Mouse (Mus musculus): ENCODE measurements around the gene Gm7579. TPM values are rescaled to one million over a fixed set of nuclear protein-coding genes. Genes with fewer than 3 reads are reported as not detected.

Gm7579 gene
- total RNA-seq, 2 experiments from 2014 or later, result not detected

Other genes starting within 250 kb of the Gm7579 start
- gene Mob2, start 150.8 kb upstream of the Gm7579 start, total RNA-seq (2015; ENCODE audit: low replicate concordance), result 67.1 and 69.6 TPM in 2 replicates
- 75.1 and 76.9 TPM in 2 replicates for gene Mob2, start 150.8 kb upstream of the Gm7579 start, total RNA-seq (2017; ENCODE audit: low replicate concordance)
- 13.3 and 22.2 TPM in 2 replicates for gene Dusp8, start 116.0 kb upstream of the Gm7579 start, total RNA-seq (2015; ENCODE audit: low replicate concordance)
- gene Dusp8, start 116.0 kb upstream of the Gm7579 start, total RNA-seq (2017; ENCODE audit: low replicate concordance), result 14.7 and 15.9 TPM in 2 replicates
- gene Gm45618, start 91.1 kb upstream of the Gm7579 start, total RNA-seq (2015; ENCODE audit: low replicate concordance), result not detected in 2 replicates
- gene Gm45618, start 91.1 kb upstream of the Gm7579 start, total RNA-seq (2017; ENCODE audit: low replicate concordance), result not detected in 2 replicates
- gene Gm39115, start 75.8 kb upstream of the Gm7579 start, total RNA-seq (2015; ENCODE audit: low replicate concordance), result not detected in 2 replicates
- not detected in 2 replicates for gene Gm39115, start 75.8 kb upstream of the Gm7579 start, total RNA-seq (2017; ENCODE audit: low replicate concordance)
- not detected in 2 replicates for gene Gm45337, start 67.3 kb upstream of the Gm7579 start, total RNA-seq (2015; ENCODE audit: low replicate concordance)
- not detected in 2 replicates for gene Gm45337, start 67.3 kb upstream of the Gm7579 start, total RNA-seq (2017; ENCODE audit: low replicate concordance)
- not detected in 2 replicates for gene Gm29735, start 54.7 kb upstream of the Gm7579 start, total RNA-seq (2015; ENCODE audit: low replicate concordance)
- not detected in 2 replicates for gene Gm29735, start 54.7 kb upstream of the Gm7579 start, total RNA-seq (2017; ENCODE audit: low replicate concordance)
- not detected in 2 replicates for gene Gm4553, start 46.1 kb upstream of the Gm7579 start, total RNA-seq (2015; ENCODE audit: low replicate concordance)
- gene Gm4553, start 46.1 kb upstream of the Gm7579 start, total RNA-seq (2017; ENCODE audit: low replicate concordance), result not detected in 2 replicates
- gene Krtap5-2, start 35.9 kb upstream of the Gm7579 start, total RNA-seq (2015; ENCODE audit: low replicate concordance), result not detected in 2 replicates
- not detected in 2 replicates for gene Krtap5-2, start 35.9 kb upstream of the Gm7579 start, total RNA-seq (2017; ENCODE audit: low replicate concordance)
- gene Gm10153, start 21.5 kb upstream of the Gm7579 start, total RNA-seq (2015; ENCODE audit: low replicate concordance), result not detected in 2 replicates
- gene Gm10153, start 21.5 kb upstream of the Gm7579 start, total RNA-seq (2017; ENCODE audit: low replicate concordance), result not detected in 2 replicates
- not detected in 2 replicates for gene Krtap5-3, start 10.5 kb upstream of the Gm7579 start, total RNA-seq (2015; ENCODE audit: low replicate concordance)
- gene Krtap5-3, start 10.5 kb upstream of the Gm7579 start, total RNA-seq (2017; ENCODE audit: low replicate concordance), result not detected in 2 replicates
- not detected in 2 replicates for gene Krtap5-5, start 18.1 kb downstream of the Gm7579 start, total RNA-seq (2015; ENCODE audit: low replicate concordance)
- not detected in 2 replicates for gene Krtap5-5, start 18.1 kb downstream of the Gm7579 start, total RNA-seq (2017; ENCODE audit: low replicate concordance)
- gene Gm40460, start 29.2 kb downstream of the Gm7579 start, total RNA-seq (2015; ENCODE audit: low replicate concordance), result not detected in 2 replicates
- gene Gm40460, start 29.2 kb downstream of the Gm7579 start, total RNA-seq (2017; ENCODE audit: low replicate concordance), result not detected in 2 replicates
- not detected in 2 replicates for gene Gm2431, start 46.5 kb downstream of the Gm7579 start, total RNA-seq (2015; ENCODE audit: low replicate concordance)
- gene Gm2431, start 46.5 kb downstream of the Gm7579 start, total RNA-seq (2017; ENCODE audit: low replicate concordance), result not detected in 2 replicates
- gene Gm4559, start 62.5 kb downstream of the Gm7579 start, total RNA-seq (2015; ENCODE audit: low replicate concordance), result not detected in 2 replicates
- gene Gm4559, start 62.5 kb downstream of the Gm7579 start, total RNA-seq (2017; ENCODE audit: low replicate concordance), result not detected in 2 replicates
- gene Krtap5-1, start 85.3 kb downstream of the Gm7579 start, total RNA-seq (2015; ENCODE audit: low replicate concordance), result not detected in 2 replicates
- gene Krtap5-1, start 85.3 kb downstream of the Gm7579 start, total RNA-seq (2017; ENCODE audit: low replicate concordance), result not detected in 2 replicates
- not detected in 2 replicates for gene Krtap5-4, start 91.7 kb downstream of the Gm7579 start, total RNA-seq (2015; ENCODE audit: low replicate concordance)
- not detected in 2 replicates for gene Krtap5-4, start 91.7 kb downstream of the Gm7579 start, total RNA-seq (2017; ENCODE audit: low replicate concordance)
- gene Ifitm10, start 161.9 kb downstream of the Gm7579 start, total RNA-seq (2015; ENCODE audit: low replicate concordance), result 1.0 and 1.2 TPM in 2 replicates
- gene Ifitm10, start 161.9 kb downstream of the Gm7579 start, total RNA-seq (2017; ENCODE audit: low replicate concordance), result 0.42 TPM in 1 of 2 replicates, not detected in the other
- not detected in 2 replicates for gene Gm49369, start 170.8 kb downstream of the Gm7579 start, total RNA-seq (2015; ENCODE audit: low replicate concordance)
- 121 and 215 TPM in 2 replicates for gene Gm49369, start 170.8 kb downstream of the Gm7579 start, total RNA-seq (2017; ENCODE audit: low replicate concordance)
- gene Ctsd, start 176.2 kb downstream of the Gm7579 start, total RNA-seq (2015; ENCODE audit: low replicate concordance), result 138 and 155 TPM in 2 replicates
- 126 and 150 TPM in 2 replicates for gene Ctsd, start 176.2 kb downstream of the Gm7579 start, total RNA-seq (2017; ENCODE audit: low replicate concordance)
- gene Syt8, start 223.0 kb downstream of the Gm7579 start, total RNA-seq (2015; ENCODE audit: low replicate concordance), result not detected in 2 replicates
- not detected in 2 replicates for gene Syt8, start 223.0 kb downstream of the Gm7579 start, total RNA-seq (2017; ENCODE audit: low replicate concordance)
- 19.6 TPM in 1 of 2 replicates, not detected in the other for gene Tnni2, start 229.9 kb downstream of the Gm7579 start, total RNA-seq (2015; ENCODE audit: low replicate concordance)
- gene Tnni2, start 229.9 kb downstream of the Gm7579 start, total RNA-seq (2017; ENCODE audit: low replicate concordance), result 2.0 and 6.4 TPM in 2 replicates
- gene Lsp1, start 248.9 kb downstream of the Gm7579 start, total RNA-seq (2015; ENCODE audit: low replicate concordance), result 119 and 155 TPM in 2 replicates
- gene Lsp1, start 248.9 kb downstream of the Gm7579 start, total RNA-seq (2017; ENCODE audit: low replicate concordance), result 98.7 and 120 TPM in 2 replicates